Mouse (Mus musculus) lung, adult 2 months (tissue): ENCODE results near the gene Hcn3.

Source experiments
- CTCF ChIP-seq: fragments of 200-500 bp; IDR thresholded peaks from 2 replicates; pipeline ENCODE4 v1.5.1; 2011; ENCODE audit warnings: mild to moderate bottlenecking, low read length, control low read depth; ENCODE audit not compliant: insufficient read depth
- POLR2A ChIP-seq: fragments of 200-500 bp; IDR thresholded peaks from 2 replicates; pipeline ENCODE4 v1.6.1; 2011; ENCODE audit warnings: low read depth, mild to moderate bottlenecking, control low read depth, low read length, borderline replicate concordance; ENCODE audit errors: extremely low read depth

GRCm38 (mm10) chr3:89179056-89179455 lies 19.1 kb upstream of the Hcn3 start:
- TF ChIP-seq CTCF, result no peak
- no peak for TF ChIP-seq POLR2A
